Mouse (Mus musculus): ENCODE results near the gene Taf8.

Gene Taf8

DNA sequence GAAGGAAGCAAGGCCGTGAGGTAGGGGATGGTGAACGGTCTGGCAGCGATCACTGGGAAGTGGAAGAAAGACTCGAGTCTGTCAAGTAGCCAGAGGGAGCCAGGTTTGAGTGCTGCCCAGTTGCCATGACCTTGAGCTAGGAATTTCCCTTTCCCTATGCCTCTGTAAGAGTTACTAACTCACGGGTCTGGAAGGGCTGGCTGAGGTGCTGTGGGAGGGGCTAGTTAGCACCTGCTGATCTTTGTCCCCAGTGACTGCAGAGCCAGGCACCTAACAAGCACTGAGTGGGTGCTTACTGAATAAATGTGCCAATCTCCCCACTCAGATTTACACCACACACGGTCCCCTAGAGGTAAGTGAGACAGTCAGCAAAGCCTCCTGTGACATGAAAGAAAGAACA is 8.4 kb downstream of the Taf8 start:
- in situ Hi-C loops (cut with MboI, MseI): no loop called here

GRCm38 (mm10) chr17:47492731-47493130 is 9.4 kb downstream of the Taf8 start:
- in situ Hi-C loops (cut with MboI, MseI): no loop called here

DNA sequence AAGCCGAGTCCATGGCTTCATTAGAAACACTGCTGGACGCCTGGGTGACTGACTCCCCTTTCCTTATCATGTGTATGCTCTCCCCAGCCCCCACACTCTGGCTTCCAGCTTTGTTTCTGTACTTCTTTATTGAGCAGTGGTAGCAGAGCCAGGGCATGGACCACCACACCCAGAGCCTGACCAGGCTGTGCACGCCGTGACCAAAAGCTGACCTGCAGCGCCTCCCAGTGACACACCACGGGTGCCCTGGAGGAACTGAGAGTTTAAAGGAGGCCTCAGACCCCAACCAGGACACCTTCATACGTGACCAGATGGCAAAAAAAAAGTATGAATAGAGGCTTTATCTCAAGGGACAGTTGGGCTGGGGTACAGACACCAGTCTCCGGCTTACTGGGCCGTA is 11.3 kb downstream of the Taf8 start:
- in situ Hi-C loops (cut with MboI, MseI): no loop called here

GRCm38 (mm10) chr17:47485791-47486190 is 16.3 kb downstream of the Taf8 start:
- in situ Hi-C loops (cut with MboI, MseI): no loop called here

- in situ Hi-C loops (cut with MboI, MseI): no loop called here
Observed at GRCm38 (mm10) chr17:47484993-47485392, 17.1 kb downstream of the Taf8 start.

DNA sequence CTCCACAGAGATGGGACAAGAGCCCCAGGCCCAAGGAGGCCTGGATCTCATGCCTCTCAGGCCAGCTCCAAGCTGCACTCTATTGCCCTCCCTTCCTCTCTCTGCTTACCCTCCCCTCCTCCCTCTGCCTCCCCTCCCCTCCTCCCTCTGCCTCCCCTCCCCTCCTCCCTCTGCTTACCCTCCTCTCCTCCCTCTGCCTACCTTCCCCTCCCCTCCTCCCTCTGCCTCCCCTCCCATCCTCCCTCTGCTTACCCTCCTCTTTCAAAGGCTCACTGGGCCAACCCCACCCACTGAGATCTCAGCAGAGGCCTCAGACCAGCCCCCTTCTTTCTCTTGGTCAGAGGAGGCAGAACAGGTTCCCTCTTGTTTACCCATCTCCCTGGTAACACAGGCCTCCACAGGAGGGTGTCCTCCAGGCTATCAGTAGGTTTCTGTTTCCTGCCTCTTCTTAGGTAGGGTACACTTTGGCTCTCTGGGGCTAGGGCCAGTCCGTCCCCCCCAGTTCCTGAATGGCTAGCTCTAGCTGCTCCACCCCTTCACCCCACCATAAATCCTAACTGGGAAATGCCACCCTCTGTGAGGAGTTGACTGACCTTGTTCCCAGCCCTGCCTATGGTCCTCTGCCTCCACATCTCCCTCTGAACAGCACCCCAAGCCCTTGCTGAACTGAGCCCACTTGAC is 17.7 kb downstream of the Taf8 start:
- in situ Hi-C loops (cut with MboI, MseI): no loop called here

DNA sequence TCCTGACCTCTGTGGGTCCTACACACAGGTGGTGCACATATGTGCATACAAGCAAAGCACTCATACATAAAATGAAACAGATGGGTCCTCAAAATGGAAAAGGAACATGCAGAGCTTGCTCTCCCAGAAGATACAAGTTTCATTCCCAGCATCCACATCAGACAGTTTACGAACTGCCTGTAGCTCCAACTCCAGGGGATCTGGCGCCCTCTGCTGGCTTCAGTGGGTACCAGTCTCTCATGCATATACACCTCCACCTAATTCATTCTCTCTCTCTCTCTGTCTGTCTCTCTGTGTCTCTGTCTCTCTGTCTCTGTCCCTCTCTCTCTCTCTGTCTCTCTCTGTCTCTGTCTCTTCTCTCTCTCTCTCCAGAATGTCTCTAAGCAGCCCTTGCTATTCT is 19.7 kb downstream of the Taf8 start:
- in situ Hi-C loops (cut with MboI, MseI): no loop called here

DNA sequence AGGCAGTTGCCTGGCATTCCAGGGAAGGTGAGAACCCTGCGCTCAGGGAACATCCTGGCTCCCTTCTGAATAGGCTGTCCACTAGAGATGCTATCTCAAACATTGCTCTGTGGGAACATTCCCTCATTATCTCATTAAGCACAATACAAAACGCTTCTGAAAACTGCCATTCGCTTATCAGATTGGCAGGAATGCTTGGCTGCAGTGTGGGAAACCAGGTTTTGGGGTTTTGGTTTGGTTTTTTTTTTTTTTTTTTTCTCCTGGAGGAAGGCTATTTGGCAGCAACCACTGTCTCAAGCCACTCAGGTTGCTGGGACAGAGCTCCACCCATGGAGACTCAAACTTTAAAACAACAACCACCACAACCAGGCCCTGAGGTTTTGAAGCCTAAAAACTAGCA is 22.2 kb downstream of the Taf8 start:
- in situ Hi-C loops (cut with MboI, MseI): no loop called here

GRCm38 (mm10) chr17:47475714-47476113 is 26.4 kb downstream of the Taf8 start:
- in situ Hi-C loops (cut with MboI, MseI): no loop called here

DNA sequence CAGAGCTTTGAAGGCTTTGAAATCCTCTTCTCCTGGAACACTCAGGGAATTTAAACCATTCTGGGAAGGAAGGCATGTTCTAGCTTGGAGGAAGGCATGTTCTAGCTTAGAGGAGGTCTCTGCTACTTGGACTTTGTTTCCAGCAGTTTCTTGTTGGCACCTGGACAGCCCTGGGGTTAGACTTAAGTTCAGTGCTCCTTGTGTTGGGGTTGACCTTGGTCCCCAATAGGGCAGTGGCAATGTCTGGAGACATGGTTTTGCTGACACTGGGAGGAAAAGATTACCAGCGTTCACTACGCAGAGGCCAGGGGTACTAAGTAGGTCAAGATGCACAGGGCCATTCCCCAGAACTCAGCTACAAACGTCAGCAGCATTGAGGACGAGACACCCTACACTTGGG is 26.9 kb downstream of the Taf8 start:
- in situ Hi-C loops (cut with MboI, MseI): no loop called here

DNA sequence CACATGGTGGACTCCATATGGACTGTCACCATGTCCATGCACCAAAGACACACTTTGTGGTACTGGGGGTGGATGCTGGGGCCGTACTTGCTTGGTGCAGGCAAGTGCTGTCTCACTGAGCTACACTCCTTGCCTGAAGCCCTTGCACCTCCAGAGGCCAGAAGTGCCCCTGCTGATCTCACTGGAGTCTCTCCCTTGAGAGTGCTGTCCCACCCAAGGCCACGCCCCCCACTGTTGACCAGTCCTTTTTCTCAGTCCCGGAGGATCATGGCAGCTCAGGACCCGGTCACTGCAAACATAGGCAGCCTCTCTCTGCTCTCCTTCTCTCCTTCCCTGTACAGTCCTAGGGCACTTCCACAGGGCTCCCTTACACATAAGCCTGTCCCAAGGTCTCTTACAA is 27.8 kb downstream of the Taf8 start:
- in situ Hi-C loops (cut with MboI, MseI): no loop called here

DNA sequence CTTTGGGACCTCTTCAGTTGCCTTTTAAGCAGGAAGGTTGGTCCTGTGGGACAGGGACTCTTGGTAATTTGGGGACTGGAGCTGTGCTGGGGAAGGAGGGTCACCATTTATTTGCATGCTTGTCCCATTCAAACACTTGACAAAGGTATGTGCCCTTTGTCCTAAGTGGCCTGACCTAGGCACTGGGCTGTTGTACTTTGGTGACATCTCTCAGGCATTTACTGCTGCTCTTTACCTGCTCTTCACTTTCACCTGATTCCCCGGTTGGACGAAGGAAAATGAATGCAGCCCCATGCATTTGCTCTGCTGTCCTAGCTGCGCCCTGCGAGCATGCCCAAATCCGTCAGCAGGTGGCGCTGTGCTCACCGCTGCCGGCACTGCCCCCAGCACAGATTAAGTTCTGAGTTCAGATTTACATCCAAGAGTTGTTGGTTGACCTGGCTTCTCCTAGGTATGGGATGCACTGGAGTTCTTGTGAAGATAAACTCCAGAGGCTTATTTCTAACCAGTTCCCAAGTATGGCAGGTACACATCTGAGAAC is 28.6 kb downstream of the Taf8 start:
- in situ Hi-C loops (cut with MboI, MseI): no loop called here

- in situ Hi-C loops (cut with MboI, MseI): no loop called here
Observed at GRCm38 (mm10) chr17:47472435-47473350, 29.4 kb downstream of the Taf8 start.

DNA sequence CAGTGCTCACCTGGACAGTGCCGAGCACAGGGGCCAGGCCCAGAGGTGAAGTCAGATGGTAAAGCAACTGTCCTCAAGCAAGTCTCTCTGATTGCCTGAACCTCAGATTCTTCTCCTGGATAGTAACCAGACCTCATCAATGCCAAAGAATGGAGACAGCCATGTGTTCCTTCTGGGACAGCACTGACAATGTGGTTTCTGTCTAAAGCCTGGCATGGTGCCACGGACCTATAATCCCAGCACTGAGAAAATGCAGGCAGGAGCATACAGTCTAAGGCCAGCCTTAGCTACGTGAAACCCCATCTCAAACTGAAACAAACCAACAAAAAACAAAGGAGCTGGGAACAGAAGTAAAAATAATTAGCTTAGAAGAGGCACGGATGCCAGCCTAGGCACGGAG is 31.4 kb downstream of the Taf8 start:
- in situ Hi-C loops (cut with MboI, MseI): no loop called here

DNA sequence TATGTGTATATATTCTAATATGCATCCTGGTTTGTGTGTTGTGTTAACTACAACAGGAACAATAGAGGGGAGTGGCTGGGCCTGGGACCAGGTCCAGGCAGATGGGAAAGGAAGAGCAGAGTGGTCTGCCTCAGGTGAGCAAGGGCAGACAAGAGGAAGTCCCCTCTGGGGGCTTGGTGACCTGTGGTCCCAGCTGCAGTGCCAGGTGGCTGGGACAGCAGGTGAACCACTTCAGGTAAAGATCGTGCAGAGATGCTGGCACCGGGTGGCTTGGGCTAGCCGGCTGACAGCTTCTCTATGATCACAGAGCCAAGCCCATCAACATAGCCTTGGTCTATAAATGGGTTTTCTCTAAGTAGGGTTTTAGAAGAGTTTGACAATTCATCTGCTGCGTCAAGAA is 32.0 kb downstream of the Taf8 start:
- in situ Hi-C loops (cut with MboI, MseI): no loop called here

- in situ Hi-C loops (cut with MboI, MseI): no loop called here
Observed at GRCm38 (mm10) chr17:47469642-47470041, 32.5 kb downstream of the Taf8 start.

DNA sequence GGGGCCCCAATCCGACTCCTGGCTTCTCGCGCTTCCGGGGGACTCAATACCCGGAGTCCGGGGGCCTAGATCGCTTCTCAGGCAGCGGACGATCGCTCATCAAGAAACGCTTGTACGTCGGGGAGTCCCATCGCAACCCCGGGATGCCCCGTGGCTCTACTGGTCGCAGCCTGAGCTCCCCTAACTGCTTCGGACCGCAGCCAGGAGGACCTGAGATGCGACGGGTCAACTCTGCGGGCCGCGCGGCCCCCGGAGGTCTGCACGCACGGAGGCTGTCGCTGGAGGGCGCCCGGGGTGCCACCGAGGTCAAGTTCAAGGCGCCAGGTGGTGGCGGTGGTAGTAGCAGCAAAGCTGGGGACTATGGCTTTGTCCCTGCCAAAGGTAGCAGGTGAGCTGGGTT is 33.6 kb downstream of the Taf8 start:
- in situ Hi-C loops (cut with MboI, MseI): no loop called here

- in situ Hi-C loops (cut with MboI, MseI): no loop called here
Observed at GRCm38 (mm10) chr17:47468063-47468462, 34.0 kb downstream of the Taf8 start.

- in situ Hi-C loops (cut with MboI, MseI): no loop called here
Observed at GRCm38 (mm10) chr17:47467659-47468058, 34.4 kb downstream of the Taf8 start.

DNA sequence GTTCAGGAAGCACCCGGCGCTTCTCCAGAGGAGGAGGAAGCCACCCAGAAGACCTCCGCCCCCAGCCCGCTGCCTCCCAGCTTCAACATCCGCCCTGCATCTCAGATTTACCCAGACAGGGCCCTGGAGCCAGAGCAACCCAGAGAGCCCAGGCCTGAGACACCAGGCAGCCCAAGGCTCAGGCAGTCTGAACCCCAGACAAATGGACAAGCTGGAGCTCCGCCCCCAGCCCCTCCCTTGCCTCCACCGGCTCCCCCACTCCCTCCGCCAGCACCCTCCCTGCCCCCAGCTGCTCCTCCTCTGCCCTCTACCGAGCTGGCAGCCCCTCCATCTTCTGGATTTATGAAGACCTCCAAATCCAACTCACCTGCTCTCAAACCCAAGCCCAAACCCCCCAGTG is 35.8 kb downstream of the Taf8 start:
- in situ Hi-C loops (cut with MboI, MseI): no loop called here

- in situ Hi-C loops (cut with MboI, MseI): no loop called here
Observed at GRCm38 (mm10) chr17:47465016-47465415, 37.1 kb downstream of the Taf8 start.

GRCm38 (mm10) chr17:47464248-47464965 is 37.7 kb downstream of the Taf8 start:
- in situ Hi-C loops (cut with MboI, MseI): no loop called here

All from T-helper 1 cell (primary cell).